Mouse (Mus musculus): ENCODE results near the gene Ptprg. TPM values are rescaled to one million over a fixed set of nuclear protein-coding genes. Genes with fewer than 3 reads are reported as not detected.

The Ptprg gene
- polyA plus RNA-seq, 1 experiment: 22.0 TPM

- 1% methylated on average over 26 of the region's 26 CpGs for WGBS
- H3K4me1 ChIP-seq (ENCODE audit: control insufficient read depth, insufficient read depth, low read length): no peaks in the 10 kb centered on the region
- peak; percentile 76 to 82 for DNase-seq
- peak overlapping the region; percentile 80 for H3K27ac ChIP-seq (ENCODE audit: insufficient read depth, low read length)
- H3K27me3 ChIP-seq (ENCODE audit: control insufficient read depth, insufficient read depth, low read length): no peaks in the 10 kb centered on the region
- TF ChIP-seq CTCF (IDR thresholded peaks at IDR 0.05; ENCODE audit: borderline replicate concordance, insufficient read depth, low read depth, low read length) (peak; percentile 62), POLR2A (IDR thresholded peaks at IDR 0.05; ENCODE audit: borderline replicate concordance, insufficient read depth, low read length) (no peak)
- H3K4me3 ChIP-seq (replicated peaks; ENCODE audit: insufficient read depth, low read depth, low read length): peak overlapping the region; percentile 97
Observed at GRCm38 (mm10) chr14:11556356-11557130, 3.2 kb downstream of the Ptprg start.

GRCm38 (mm10) chr14:11558496-11558895 lies 5.2 kb downstream of the Ptprg start:
- no peak overlapping the region for H3K4me3 ChIP-seq (replicated peaks; ENCODE audit: insufficient read depth, low read depth, low read length)
- no peaks in the 10 kb centered on the region for H3K4me1 ChIP-seq (ENCODE audit: control insufficient read depth, insufficient read depth, low read length)
- TF ChIP-seq CTCF (IDR thresholded peaks at IDR 0.05; ENCODE audit: borderline replicate concordance, insufficient read depth, low read depth, low read length): no peak
- TF ChIP-seq POLR2A (IDR thresholded peaks at IDR 0.05; ENCODE audit: borderline replicate concordance, insufficient read depth, low read length): no peak
- no peaks in the 10 kb centered on the region for H3K27me3 ChIP-seq (ENCODE audit: control insufficient read depth, insufficient read depth, low read length)
- H3K27ac ChIP-seq (ENCODE audit: insufficient read depth, low read length): no peak overlapping the region
- no peak for DNase-seq

GRCm38 (mm10) chr14:11560641-11561232 lies 7.4 kb downstream of the Ptprg start:
- Histone ChIP-seq H3K27me3 (ENCODE audit: control insufficient read depth, insufficient read depth, low read length) (no peaks in the 10 kb centered on the region), H3K4me1 (ENCODE audit: control insufficient read depth, insufficient read depth, low read length) (peaks cover under 1% of the 10 kb centered on the region; the same call in 1 of the 2 replicates), H3K4me3 (replicated peaks; ENCODE audit: insufficient read depth, low read depth, low read length) (no peak overlapping the region), H3K27ac (ENCODE audit: insufficient read depth, low read length) (no peak overlapping the region)
- no peak for DNase-seq
- 91% methylated on average over 8 of the region's 8 CpGs for whole genome bisulfite sequencing
- no peak for TF ChIP-seq CTCF (IDR thresholded peaks at IDR 0.05; ENCODE audit: borderline replicate concordance, insufficient read depth, low read depth, low read length)
- TF ChIP-seq POLR2A (IDR thresholded peaks at IDR 0.05; ENCODE audit: borderline replicate concordance, insufficient read depth, low read length): no peak

- no peaks in the 10 kb centered on the region for H3K27me3 ChIP-seq (ENCODE audit: control insufficient read depth, insufficient read depth, low read length)
- DNase-seq: no peak
- 81% methylated on average over 4 of the region's 4 CpGs for WGBS
- peaks cover 4% of the 10 kb centered on the region for H3K4me1 ChIP-seq (ENCODE audit: control insufficient read depth, insufficient read depth, low read length)
- no peak for TF ChIP-seq CTCF (IDR thresholded peaks at IDR 0.05; ENCODE audit: borderline replicate concordance, insufficient read depth, low read depth, low read length)
- TF ChIP-seq POLR2A (IDR thresholded peaks at IDR 0.05; ENCODE audit: borderline replicate concordance, insufficient read depth, low read length): no peak
- no peak overlapping the region for H3K4me3 ChIP-seq (replicated peaks; ENCODE audit: insufficient read depth, low read depth, low read length)
- no peak overlapping the region for H3K27ac ChIP-seq (ENCODE audit: insufficient read depth, low read length)
Observed at GRCm38 (mm10) chr14:11561397-11561796, 8.1 kb downstream of the Ptprg start.

GRCm38 (mm10) chr14:11562870-11563269 lies 9.5 kb downstream of the Ptprg start:
- WGBS: 87% methylated on average over 2 of the region's 2 CpGs
- Histone ChIP-seq H3K4me1 (ENCODE audit: control insufficient read depth, insufficient read depth, low read length) (peaks cover 9% of the 10 kb centered on the region), H3K27ac (ENCODE audit: insufficient read depth, low read length) (no peak overlapping the region), H3K27me3 (ENCODE audit: control insufficient read depth, insufficient read depth, low read length) (no peaks in the 10 kb centered on the region), H3K4me3 (replicated peaks; ENCODE audit: insufficient read depth, low read depth, low read length) (no peak overlapping the region)
- no peak for DNase-seq
- no peak for TF ChIP-seq POLR2A (IDR thresholded peaks at IDR 0.05; ENCODE audit: borderline replicate concordance, insufficient read depth, low read length)
- no peak for TF ChIP-seq CTCF (IDR thresholded peaks at IDR 0.05; ENCODE audit: borderline replicate concordance, insufficient read depth, low read depth, low read length)

GRCm38 (mm10) chr14:11563656-11564055 lies 10.3 kb downstream of the Ptprg start:
- 95% methylated on average over 5 of the region's 5 CpGs for WGBS
- TF ChIP-seq POLR2A (IDR thresholded peaks at IDR 0.05; ENCODE audit: borderline replicate concordance, insufficient read depth, low read length) (no peak), CTCF (IDR thresholded peaks at IDR 0.05; ENCODE audit: borderline replicate concordance, insufficient read depth, low read depth, low read length) (no peak)
- no peak overlapping the region for H3K4me3 ChIP-seq (replicated peaks; ENCODE audit: insufficient read depth, low read depth, low read length)
- no peak overlapping the region for H3K27ac ChIP-seq (ENCODE audit: insufficient read depth, low read length)
- H3K27me3 ChIP-seq (ENCODE audit: control insufficient read depth, insufficient read depth, low read length): no peaks in the 10 kb centered on the region
- H3K4me1 ChIP-seq (ENCODE audit: control insufficient read depth, insufficient read depth, low read length): peaks cover 9% of the 10 kb centered on the region
- no peak for DNase-seq

GRCm38 (mm10) chr14:11564456-11564855 lies 11.1 kb downstream of the Ptprg start:
- no peak overlapping the region for H3K27ac ChIP-seq (ENCODE audit: insufficient read depth, low read length)
- TF ChIP-seq POLR2A (IDR thresholded peaks at IDR 0.05; ENCODE audit: borderline replicate concordance, insufficient read depth, low read length): no peak
- no peak for TF ChIP-seq CTCF (IDR thresholded peaks at IDR 0.05; ENCODE audit: borderline replicate concordance, insufficient read depth, low read depth, low read length)
- no peak for DNase-seq
- peaks cover 9% of the 10 kb centered on the region for H3K4me1 ChIP-seq (ENCODE audit: control insufficient read depth, insufficient read depth, low read length)
- 88% methylated on average over 3 of the region's 3 CpGs for WGBS
- H3K4me3 ChIP-seq (replicated peaks; ENCODE audit: insufficient read depth, low read depth, low read length): no peak overlapping the region
- no peaks in the 10 kb centered on the region for H3K27me3 ChIP-seq (ENCODE audit: control insufficient read depth, insufficient read depth, low read length)

GRCm38 (mm10) chr14:11565283-11565682 lies 12.0 kb downstream of the Ptprg start:
- DNase-seq: no peak
- Histone ChIP-seq H3K27me3 (ENCODE audit: control insufficient read depth, insufficient read depth, low read length) (no peaks in the 10 kb centered on the region), H3K4me3 (replicated peaks; ENCODE audit: insufficient read depth, low read depth, low read length) (no peak overlapping the region), H3K4me1 (ENCODE audit: control insufficient read depth, insufficient read depth, low read length) (peaks cover 9% of the 10 kb centered on the region), H3K27ac (ENCODE audit: insufficient read depth, low read length) (no peak overlapping the region)
- WGBS: over 99% methylated on average over 3 of the region's 3 CpGs
- TF ChIP-seq POLR2A (IDR thresholded peaks at IDR 0.05; ENCODE audit: borderline replicate concordance, insufficient read depth, low read length): no peak
- no peak for TF ChIP-seq CTCF (IDR thresholded peaks at IDR 0.05; ENCODE audit: borderline replicate concordance, insufficient read depth, low read depth, low read length)

Data from cerebellum, adult 2 months (tissue).